Mouse (Mus musculus): ENCODE results near the gene Tomm40l. TPM values are rescaled to one million over a fixed set of nuclear protein-coding genes. Genes with fewer than 3 reads are reported as not detected.

Gene Tomm40l
- polyA plus RNA-seq, 1 experiment = 77.3 TPM

DNA sequence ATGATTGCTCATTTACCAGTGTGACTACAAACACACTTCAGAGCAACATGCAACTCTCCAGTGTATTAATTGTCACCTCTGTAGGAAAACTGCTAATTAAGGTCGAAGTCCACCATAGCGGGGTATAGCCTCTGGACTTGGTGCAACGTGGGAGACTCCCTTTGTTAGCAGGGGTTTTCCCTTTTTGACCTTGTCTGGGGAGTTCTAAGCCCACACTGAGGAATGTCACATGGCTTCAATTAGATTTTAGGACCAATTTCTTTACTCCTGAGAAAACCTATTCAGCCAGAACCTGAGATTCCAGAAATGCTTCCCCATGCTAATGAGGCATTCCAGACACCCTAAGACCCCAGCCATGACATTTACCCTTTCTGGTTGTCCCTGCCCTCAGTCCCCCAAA is 7.9 kb upstream of the Tomm40l start:
- DNase-seq (ENCODE audit: extremely low spot score in 1 of 2, low spot score in 1 of 2) = no peak

DNA sequence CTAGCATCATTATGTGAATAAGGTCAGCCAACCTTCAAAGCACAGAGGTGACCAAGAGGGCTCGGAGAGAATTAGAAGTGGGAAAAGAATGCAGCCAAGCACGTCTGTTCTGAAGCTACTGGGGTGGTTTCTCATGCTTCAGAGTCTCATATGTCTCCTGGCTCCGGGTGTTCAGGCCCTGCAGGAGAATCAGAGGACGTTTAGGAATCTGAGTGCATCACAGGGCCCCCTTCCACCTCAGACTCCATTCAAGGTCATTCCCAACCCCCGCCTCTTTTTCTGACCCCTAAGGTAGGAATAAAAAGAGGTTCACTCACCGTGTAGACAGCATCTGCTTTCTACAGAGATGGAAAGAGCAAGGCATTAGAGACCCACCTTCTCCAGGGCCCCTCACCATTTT is 7.4 kb upstream of the Tomm40l start:
- no peak for DNase-seq (ENCODE audit: extremely low spot score in 1 of 2, low spot score in 1 of 2)

DNA sequence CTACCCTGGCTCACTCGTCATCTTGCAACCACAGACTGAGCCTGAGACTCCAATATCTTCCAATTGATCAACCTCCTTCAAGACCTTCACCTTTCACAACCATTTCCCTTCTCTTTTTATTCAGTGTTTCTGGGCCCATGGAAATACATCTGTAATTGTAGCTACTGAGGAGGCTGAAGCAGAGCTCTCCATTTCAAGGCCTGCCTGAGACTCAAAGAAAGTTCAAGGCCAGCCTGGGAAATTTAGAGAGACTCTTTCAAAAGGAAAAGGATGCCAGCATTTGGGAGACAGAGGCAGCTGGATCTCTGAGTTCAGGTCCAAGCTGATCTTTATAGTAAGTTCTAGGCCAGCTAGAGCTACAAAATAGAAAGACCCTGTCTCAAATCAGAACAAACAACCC is 5.6 kb upstream of the Tomm40l start:
- no peak for DNase-seq (ENCODE audit: extremely low spot score in 1 of 2, low spot score in 1 of 2)

DNA sequence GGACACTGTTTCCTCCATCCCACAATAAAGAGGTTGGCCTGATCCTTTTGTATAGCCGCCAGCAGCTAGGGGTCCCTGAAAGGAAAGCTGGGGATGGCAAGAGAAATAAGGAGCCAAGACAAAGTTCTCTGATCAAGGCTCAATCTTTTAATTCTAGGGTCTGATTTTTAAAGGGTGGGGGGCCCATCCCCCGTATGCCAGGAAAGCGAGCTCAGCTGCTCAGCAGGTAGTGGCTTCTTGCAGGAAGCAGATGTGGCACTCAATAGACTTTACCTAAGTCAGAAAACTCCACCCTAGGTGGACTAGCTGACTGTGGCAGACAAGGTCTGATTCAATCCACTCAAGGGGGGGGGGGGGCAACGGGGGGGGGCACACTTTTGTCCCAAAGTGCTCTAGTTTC is 4.5 kb upstream of the Tomm40l start:
- no peak for DNase-seq (ENCODE audit: extremely low spot score in 1 of 2, low spot score in 1 of 2)

DNA sequence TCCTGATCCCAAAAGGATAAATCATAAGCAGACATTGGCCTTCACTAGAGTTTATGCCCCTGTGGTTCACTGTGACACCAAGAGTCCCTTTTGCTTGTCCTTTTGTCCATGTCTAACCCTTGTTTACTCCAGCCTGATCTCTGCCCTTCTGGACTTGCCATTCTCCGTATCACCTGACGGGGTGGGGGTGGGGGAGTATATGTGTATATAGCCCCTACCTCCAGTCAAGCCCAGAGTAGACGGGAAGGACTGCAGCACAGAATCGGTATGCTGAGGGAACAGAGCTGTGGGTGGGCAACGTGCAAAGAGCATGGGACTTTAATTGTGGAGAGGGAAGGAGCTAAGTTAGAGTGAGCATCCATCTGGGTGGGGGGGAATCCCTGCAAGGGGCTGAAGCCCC is 2.5 kb upstream of the Tomm40l start, which contains the start of gene Apoa2:
Gene Apoa2 (plus strand): TSS at position 198 of the 400 bp plus-strand sequence.
- no peak for DNase-seq (ENCODE audit: extremely low spot score in 1 of 2, low spot score in 1 of 2)

DNA sequence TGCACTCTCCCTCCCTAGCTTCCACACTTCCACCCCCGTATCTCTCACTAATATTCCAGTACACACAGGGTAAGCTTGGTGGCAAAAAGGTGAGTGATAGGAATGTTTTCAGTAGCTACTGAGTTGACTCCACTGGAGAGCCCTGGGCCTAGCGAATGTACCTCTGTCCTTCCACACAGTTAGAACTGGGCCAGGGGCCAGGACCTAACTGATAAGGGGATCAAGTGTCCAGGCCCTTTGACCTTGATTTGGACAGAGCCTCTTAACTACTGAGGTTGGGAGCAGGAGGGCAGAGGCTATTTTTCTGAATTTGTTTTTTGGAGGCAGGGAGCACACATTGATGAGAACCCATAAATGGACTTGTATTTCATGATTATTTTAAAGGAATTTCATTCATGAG is 1.5 kb upstream of the Tomm40l start:
- no peak for DNase-seq (ENCODE audit: extremely low spot score in 1 of 2, low spot score in 1 of 2)

DNA sequence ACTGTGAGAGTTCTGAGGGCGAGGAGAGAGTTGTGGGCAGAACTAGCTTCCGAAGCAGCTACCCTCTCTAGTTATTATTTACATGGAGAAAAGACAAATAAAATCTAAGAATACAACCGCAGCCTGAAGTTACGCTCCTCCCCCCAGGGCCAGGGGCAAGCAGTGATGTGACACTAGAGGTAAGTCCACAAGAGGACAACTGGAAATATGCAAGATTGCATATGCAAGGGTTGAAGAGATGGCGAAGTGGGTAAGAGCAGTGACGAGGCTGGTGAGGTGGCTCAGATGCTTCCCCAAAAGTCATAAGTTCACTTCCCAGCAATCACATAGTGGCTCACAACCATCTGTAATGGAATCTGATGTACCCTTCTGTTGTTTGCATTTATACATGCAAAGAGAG is 854 bp upstream of the Tomm40l start:
- DNase-seq (ENCODE audit: extremely low spot score in 1 of 2, low spot score in 1 of 2) = no peak

DNA sequence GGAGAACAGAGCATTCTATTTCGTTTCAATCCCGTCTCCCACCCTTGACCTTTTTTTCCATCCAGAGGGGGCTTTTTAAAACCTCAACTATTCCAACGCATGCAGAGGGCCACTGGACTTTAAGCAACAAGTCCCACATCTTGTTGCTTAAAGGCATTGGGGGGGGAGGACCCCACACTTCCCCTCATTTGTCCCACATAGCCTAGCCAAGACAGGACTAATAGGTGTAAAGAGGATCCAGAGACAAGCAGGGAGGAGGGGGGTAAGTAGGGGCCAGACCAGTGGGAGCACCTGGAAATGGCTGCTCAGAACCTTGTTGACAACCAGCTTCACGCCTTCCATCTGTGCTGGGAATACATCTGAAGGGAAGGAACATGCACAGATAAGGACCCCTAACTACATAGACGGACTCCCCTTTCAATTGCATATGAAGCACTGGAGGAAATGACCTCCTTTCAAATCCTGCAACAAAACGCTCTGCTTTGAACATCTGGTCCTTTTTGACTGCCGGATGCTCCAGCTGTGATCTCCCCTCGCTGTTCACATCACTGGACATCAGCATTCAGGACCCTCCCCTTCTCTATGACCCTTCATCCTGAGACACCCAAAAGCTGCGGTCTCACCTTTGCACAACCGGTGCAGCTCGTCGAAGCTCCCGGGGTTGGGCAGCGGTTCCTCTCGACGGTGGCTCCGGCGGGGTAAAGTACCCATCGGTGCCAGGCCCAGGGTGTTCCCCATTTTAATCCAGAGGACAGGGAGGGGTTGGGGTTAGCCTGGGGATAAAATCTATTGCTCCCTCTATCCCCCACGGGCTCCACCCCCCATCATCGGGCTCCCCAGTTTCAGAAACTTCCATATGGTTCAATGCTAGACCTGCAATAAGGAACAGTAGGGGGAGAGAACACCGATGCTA is 777 bp downstream of the Tomm40l start:
- peak in 1 of 2 experiments; percentile 25 for DNase-seq (ENCODE audit: extremely low spot score in 1 of 2, low spot score in 1 of 2)

DNA sequence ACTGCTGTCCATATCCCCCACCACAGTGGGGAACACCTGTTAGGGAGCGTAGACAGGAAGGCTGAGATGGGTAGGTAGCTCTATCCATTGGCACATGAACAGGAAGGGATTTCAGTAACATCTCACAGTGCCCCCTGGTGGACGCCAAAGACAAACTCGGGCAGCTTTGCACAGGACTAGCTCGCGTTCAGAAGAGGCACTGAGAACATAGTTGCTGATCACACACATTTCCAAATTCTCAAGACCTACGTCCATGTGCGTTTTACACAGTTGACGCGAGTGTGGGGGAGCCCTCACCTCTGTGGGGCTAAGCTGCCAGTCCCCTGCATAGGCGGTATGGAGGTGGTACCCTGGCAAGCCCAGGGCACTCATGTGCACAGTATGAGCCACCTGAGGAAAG is 1.4 kb downstream of the Tomm40l start:
- DNase-seq (ENCODE audit: extremely low spot score in 1 of 2, low spot score in 1 of 2) = peak; percentile 82 to 95

DNA sequence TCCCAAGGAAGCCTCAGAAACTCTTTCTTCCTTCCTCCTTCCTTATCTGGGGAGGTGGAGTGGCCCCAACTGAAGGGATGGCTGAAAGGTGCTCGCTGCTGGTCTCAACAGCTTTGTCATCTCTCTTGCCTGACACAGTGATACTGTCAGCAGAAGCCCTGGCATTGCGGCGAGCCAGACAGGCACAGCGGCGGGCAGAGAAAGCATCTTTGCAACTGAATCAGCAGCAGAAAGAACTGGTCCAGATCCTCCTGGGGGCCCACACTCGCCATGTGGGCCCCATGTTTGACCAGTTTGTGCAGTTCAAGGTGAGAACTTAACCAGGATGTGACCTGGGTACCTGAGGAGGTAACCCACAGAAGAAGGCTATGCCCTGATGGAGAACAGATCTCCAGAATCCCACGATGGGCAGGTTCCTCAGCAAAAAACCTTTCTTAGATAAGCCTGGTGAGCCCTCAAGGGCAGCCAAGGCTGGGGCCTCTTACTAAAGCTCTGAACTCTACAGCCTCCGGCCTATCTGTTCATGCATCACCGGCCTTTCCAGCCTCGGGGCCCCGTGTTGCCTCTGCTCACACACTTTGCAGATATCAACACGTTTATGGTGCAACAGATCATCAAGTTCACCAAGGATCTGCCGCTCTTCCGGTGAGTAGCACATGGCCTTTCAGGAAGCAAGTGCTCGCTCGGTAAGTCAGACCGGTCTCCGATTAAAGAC is 5.9 kb downstream of the Tomm40l start:
- no peak for DNase-seq (ENCODE audit: extremely low spot score in 1 of 2, low spot score in 1 of 2)

DNA sequence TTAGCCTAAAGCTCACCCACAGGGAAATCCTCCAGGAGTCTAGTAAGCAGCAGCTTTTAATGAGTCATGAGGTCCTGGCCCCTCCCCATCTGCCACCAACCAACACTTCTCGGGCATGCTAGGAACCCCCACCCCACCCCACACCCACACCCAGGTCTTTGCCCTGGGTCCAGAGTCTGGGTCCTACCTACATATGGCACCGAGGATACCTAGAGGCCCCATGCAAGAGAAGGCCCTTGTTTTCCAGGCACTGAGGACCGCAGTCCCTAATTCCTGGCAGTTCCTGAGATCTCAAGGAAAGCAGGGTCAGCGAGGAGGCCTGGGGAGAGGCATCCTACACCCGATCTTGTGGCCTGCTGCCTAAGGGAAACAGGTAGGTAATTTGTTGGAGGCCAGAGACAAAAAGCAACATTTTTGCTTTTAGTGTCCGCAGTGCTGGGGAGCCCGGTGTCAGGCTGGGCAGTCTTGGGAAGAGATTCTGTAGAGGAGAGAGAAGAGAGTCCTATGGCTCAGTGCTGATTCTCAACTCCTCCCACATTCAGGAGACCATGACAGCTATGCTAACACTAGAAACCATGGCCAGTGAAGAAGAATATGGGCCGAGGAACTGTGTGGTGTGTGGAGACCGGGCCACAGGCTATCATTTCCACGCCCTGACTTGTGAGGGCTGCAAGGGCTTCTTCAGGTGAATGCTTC is 8.4 kb downstream of the Tomm40l start, which contains the start of gene Nr1i3:
Gene Nr1i3 (plus strand): TSS at position 170 of the 696 bp plus-strand sequence.
- DNase-seq (ENCODE audit: extremely low spot score in 1 of 2, low spot score in 1 of 2) = no peak

DNA sequence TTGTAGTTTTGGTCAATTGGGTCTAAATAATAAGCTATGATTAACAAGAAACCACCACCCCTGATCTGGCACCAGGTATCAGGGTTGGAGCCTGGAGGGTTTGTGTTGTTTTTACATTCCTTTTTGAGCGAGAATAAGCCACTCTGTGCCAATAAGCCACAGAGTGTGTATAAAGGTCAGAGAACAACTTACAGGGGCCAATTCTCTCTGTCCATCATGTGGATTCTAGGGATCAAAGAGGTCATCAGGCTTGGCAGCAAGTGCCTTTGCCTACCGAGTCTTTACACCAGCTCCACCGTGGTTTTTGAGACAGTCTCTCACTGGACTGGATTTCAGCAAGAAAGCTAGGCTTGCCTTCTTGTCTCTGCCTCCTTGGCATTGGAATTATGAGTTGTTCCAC is 9.5 kb downstream of the Tomm40l start:
- no peak for DNase-seq (ENCODE audit: extremely low spot score in 1 of 2, low spot score in 1 of 2)

DNA sequence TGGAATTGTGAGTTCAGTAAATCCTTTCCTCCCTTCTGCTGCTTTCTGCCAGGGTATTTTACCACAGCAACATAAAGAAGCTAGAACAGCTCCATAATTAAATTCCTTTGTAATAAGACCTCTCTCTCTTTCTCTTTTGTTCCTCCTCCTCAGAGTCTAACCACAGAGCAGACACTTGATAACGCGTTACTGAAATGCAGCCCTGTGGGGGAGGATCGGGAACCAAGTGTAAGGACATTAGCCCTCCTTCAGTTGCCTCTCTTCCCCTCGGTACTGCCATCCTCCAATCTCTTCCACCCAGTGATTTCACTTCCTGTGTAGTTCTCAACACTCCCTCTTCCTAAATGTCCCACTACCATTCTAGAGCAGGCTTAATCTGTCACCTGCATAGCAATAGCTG is 12.9 kb downstream of the Tomm40l start:
- DNase-seq (ENCODE audit: extremely low spot score in 1 of 2, low spot score in 1 of 2) = no peak

DNA sequence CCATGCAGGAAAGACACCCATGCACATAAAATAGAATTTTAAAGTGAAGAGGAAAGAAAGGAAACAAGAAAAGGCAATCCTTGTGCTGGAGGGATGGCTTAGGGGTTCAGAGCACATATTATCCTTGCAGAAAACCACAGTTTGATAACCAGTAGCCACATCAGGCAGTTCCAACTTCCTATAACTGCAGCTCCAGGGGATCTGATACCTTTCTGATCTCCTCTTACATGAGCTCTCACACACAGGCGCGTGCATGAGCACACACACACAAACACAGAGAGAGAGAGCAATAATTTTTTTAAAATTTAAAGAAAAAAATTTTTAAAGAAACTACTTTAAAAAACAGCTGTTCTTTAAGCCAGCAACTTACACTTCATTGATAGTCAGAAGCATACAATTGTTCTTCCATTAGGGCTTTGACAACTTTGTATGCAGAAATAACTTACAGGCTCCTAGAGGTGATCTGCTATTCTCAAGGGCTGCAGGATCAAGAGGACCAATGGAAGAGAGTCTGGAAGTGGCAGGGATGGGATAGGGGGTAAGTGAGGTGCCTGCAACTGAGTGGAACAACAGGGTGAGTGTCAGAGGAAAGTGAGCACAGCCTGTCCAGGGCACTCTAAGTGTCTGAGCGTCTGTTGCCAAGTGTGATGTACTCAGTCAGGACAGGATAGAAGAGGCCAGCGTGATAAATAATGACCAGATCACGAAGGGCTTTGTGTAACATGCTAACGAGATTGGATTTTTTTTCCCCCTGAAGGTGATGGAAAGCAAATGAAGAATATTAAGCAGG is 16.4 kb downstream of the Tomm40l start:
- DNase-seq (ENCODE audit: extremely low spot score in 1 of 2, low spot score in 1 of 2) = no peak

DNA sequence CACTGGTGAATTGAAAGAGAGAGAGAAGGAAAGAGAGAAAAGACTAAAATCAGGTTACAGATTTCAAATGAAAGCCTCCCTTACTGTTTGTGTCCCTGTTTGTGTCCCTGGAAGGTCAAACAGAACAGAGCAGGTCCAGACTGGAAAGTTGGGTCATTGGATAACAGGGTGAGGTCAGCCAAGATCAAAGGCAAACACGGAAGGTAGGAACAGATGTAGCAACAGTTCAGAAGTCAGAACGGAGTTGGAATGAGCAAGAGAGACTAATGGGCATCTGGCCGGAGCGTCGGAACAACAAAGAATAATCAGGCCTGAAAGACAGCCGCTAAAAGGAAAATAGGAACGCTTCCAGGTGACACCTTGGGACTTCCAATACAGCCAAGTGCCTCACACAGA is 18.1 kb downstream of the Tomm40l start:
- no peak for DNase-seq (ENCODE audit: extremely low spot score in 1 of 2, low spot score in 1 of 2)

DNA sequence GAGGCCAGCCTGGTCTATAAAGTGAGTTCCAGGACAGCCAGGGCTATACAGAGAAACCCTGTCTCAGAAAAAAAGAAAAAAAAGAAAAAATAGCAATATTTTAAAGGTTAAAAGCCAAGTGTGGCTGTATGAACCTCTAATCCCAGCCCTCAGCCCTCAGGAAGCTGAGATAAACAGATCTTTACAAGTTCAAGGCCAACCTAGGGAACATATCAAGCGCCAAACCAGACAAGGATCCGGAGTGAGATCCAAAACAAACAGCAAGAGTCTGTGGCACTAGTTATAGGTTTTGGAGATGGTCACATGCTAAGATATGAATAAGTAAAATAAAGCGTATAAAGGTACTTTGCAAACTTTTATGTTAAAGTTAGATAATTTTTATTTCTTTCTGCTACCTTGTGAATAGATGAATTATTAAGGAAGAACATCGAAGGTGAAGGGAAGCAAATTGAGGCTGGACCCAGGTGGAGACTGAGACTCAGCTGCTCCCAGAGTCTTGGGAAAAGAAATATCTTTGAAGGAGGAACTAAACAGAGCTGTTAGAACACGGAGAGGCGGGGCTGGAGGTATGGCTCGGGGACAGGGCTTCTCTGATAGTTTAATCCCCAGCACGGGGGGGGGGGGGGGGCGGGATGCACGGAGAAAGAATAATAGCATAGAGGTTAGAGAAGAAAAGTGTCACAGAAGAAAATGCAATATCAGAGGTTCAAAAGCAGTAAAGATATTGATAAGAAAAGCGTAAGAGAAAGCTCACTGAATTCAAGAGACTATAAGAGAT is 18.7 kb downstream of the Tomm40l start:
- DNase-seq (ENCODE audit: extremely low spot score in 1 of 2, low spot score in 1 of 2) = no peak

DNA sequence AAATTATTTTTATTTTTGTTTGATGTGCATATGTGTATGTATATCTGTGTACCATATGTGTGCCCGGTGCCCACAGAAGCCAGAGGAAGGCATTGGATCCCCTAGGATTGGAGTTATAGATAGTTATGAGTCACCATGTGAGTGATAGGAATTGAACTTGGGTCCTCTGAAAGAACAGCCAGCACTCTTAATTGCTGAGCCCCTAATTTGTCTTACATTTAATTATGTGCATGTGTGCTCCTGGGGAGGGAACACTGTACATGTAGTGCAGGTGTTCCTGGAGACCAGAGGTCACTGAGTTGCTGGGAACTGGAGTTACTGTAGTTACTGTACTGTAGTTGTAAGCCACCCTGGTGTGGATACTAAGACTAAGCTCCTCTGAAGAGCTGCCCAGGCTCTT is 21.5 kb downstream of the Tomm40l start:
- DNase-seq (ENCODE audit: extremely low spot score in 1 of 2, low spot score in 1 of 2) = no peak

DNA sequence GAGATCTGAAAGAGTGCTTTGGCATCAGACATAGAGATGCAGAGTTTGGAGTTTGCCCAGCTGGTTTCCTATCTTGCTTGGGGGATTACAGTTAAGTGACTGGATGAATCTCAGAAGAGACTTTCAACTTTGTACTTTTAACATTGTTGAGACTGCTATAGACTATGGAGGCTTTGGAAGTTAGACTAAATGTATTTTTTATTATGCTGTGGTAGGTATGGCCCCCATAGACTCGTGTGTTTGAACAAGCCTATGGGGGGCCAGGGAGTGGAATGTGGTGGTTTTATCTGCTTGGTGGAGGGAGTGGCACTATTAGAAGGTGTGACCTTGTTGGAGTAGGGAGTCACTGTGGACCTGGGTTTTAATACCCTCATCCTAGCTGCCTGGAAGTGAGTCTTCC is 22.8 kb downstream of the Tomm40l start:
- no peak for DNase-seq (ENCODE audit: extremely low spot score in 1 of 2, low spot score in 1 of 2)

DNA sequence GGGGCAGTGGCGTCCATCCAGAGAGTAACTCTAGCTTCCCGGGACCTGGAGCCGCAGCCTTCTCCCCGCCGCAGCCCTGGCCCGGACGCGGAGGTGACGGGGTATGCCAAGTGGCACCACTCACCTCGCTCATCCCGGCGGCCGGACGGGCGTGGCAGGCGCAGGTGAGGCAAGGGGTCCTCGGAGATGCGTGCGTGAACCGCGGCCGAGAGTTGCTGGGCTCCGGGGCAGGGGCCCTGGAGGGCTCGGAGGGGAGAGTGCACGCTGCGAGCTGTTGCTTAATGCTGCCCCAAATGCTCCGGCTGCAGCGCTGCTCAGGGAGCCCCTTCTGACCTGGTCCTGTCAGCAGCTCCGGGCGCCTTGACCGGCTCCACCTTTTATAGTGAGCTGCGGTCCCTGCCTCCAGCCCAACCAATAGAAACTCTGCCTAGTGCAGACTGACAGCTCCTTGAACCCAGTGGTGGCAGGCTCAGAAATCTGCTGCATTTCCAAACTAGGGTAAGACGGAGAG is 26.4 kb downstream of the Tomm40l start, which contains the start of gene Pcp4l1:
Gene Pcp4l1 (minus strand): TSS at position 382 of the 511 bp plus-strand sequence.
- peak; percentile 41 to 75 for DNase-seq (ENCODE audit: extremely low spot score in 1 of 2, low spot score in 1 of 2)

Data from frontal cortex, adult 2 months (tissue).